Mouse (Mus musculus) forelimb bud, embryonic 11.5 days (tissue): Measurements from ENCODE around the gene Gm10721.
A peak's percentile ranks its signal among the peaks of the same experiment; 100 is the strongest.
"Not testable (repeated sequence)": the region's sequence is repeated elsewhere in the genome, so short reads cannot be mapped to it uniquely, and the experiment has no call there.

Source experiments
- DNase-seq: peaks from one replicate; pipeline ENCODE4 v3.0.0-alpha.2; 2012; ENCODE audit warnings: low read depth, low spot score

Gm10721 gene

GRCm38 (mm10) chr9:3024912-3025467 lies 12.1 kb downstream of the Gm10721 start, which contains the start of gene Gm10717:
TSS of gene Gm10717 (plus strand) at chr9:3025417.
- not testable (repeated sequence) for DNase-seq

GRCm38 (mm10) chr9:3025653-3026052 lies 12.7 kb downstream of the Gm10721 start:
- not testable (repeated sequence) for DNase-seq

DNA sequence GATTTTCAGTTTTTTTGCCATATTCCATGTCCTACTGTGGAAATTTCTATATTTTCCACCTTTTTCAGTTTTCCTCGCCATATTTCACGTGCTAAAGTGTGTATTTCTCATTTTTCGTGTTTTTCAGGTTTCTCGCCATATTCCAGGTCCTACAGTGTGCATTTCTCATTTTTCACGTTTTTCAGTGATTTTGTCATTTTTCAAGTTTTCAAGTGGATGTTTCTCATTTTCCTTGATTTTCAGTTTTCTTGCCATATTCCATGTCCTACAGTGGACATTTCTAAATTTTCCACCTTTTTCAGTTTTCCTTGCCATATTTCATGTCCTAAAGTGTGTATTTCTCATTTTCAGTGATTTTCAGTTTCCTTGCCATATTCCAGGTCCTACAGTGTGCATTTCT lies 13.2 kb downstream of the Gm10721 start:
- DNase-seq = not testable (repeated sequence)

- not testable (repeated sequence) for DNase-seq
Observed at GRCm38 (mm10) chr9:3026741-3027140, 13.8 kb downstream of the Gm10721 start.

DNA sequence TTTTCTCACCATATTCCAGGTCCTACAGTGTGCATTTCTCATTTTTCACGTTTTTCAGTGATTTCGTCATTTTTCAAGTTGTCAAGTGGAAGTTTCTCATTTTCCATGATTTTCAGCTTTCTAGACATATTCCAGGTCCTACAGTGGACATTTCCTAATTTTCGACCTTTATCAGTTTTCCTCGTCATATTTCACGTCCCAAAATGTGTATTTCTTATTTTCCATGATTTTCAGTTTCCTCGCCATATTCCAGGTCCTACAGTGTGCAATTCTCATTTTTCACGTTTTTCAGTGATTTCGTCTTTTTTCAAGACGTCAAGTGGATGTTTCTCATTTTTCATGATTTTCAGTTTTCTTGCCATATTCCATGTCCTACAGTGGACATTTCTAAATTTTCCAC lies 14.3 kb downstream of the Gm10721 start:
- DNase-seq = peak; percentile 89

- DNase-seq = not testable (repeated sequence)
Observed at GRCm38 (mm10) chr9:3029276-3030000, 16.5 kb downstream of the Gm10721 start.

DNA sequence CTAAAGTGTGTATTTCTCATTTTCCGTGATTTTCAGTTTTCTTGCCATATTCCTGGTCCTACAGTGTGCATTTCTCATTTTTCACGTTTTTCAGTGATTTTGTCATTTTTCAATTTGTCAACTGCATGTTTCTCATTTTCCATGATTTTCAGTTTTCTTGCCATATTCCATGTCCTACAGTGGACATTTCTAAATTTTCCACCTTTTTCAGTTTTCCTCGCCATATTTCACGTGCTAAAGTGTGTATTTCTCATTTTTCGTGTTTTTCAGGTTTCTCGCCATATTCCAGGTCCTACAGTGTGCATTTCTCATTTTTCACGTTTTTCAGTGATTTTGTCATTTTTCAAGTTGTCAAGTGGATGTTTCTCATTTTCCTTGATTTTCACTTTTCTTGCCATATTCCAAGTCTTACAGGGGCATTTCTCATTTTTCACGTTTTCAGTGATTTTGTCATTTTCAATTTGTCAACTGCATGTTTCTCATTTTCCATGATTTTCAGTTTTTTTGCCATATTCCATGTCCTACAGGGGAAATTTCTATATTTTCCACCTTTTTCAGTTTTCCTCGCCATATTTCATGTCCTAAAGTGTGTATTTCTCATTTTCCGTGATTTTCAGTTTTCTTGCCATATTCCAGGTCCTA lies 17.9 kb downstream of the Gm10721 start:
- peak; percentile 100 for DNase-seq

DNA sequence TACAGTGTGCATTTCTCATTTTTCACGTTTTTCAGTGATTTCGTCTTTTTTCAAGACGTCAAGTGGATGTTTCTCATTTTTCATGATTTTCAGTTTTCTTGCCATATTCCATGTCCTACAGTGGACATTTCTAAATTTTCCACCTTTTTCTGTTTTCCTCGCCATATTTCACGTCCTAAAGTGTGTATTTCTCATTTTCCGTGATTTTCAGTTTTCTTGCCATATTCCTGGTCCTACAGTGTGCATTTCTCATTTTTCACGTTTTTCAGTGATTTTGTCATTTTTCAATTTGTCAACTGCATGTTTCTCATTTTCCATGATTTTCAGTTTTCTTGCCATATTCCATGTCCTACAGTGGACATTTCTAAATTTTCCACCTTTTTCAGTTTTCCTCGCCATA lies 21.4 kb downstream of the Gm10721 start, which contains the start of gene Gm17535:
Gm17535 (plus strand) TSS at position 301 of the 400 bp plus-strand sequence.
- DNase-seq = not testable (repeated sequence)

DNA sequence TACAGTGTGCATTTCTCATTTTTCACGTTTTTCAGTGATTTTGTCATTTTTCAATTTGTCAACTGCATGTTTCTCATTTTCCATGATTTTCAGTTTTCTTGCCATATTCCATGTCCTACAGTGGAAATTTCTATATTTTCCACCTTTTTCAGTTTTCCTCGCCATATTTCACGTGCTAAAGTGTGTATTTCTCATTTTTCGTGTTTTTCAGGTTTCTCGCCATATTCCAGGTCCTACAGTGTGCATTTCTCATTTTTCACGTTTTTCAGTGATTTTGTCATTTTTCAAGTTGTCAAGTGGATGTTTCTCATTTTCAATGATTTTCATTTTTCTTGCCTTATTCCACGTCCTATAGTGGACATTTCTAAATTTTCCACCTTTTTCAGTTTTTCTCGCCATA lies 23.6 kb downstream of the Gm10721 start, which contains the start of gene Gm10715:
Gm10715 (plus strand) TSS at position 301 of the 400 bp plus-strand sequence.
- DNase-seq = not testable (repeated sequence)

- peak; percentile 68 for DNase-seq
Observed at GRCm38 (mm10) chr9:3038161-3038560, 25.2 kb downstream of the Gm10721 start.
